Mouse (Mus musculus) ES-Bruce4 (cell line): ENCODE data around the gene Cbx6. TPM values are rescaled to one million over a fixed set of nuclear protein-coding genes. Genes with fewer than 3 reads are reported as not detected.
A peak's percentile ranks its signal among the peaks of the same experiment; 100 is the strongest.

Experiments used
- H3K27ac ChIP-seq: 2 replicates; pipeline ENCODE4 v1.5.1; 2012; ENCODE audit warnings: low read length, inconsistent platforms; ENCODE audit not compliant: insufficient read depth
- H3K27me3 ChIP-seq: 2 replicates; pipeline ENCODE4 v1.6.1; 2012; ENCODE audit warnings: mild to moderate bottlenecking, low read length, inconsistent platforms; ENCODE audit not compliant: control insufficient read depth, poor library complexity, insufficient read depth, severe bottlenecking
- H3K36me3 ChIP-seq: 2 replicates; pipeline ENCODE4 v1.6.1; 2012; ENCODE audit warnings: inconsistent platforms, mild to moderate bottlenecking, low read length, moderate library complexity; ENCODE audit not compliant: control insufficient read depth, poor library complexity, insufficient read depth, severe bottlenecking
- H3K4me1 ChIP-seq: one replicate; pipeline ENCODE4 v1.8.1; 2011; ENCODE audit warnings: low read length; ENCODE audit not compliant: control insufficient read depth, insufficient read depth
- H3K4me3 ChIP-seq: 2 replicates; pipeline ENCODE4 v1.5.1; 2011; ENCODE audit warnings: low read depth, mild to moderate bottlenecking, low read length
- H3K9ac ChIP-seq: 2 replicates; pipeline ENCODE4 v1.6.1; 2012; ENCODE audit warnings: low read depth, mild to moderate bottlenecking, inconsistent platforms; ENCODE audit not compliant: poor library complexity, severe bottlenecking
- H3K9me3 ChIP-seq: replicated peaks from 2 replicates; pipeline ENCODE4 v1.6.1; 2012; ENCODE audit warnings: mild to moderate bottlenecking, low read length, inconsistent platforms; ENCODE audit not compliant: control insufficient read depth, poor library complexity, insufficient read depth, severe bottlenecking
- CTCF ChIP-seq: IDR thresholded peaks from one replicate; pipeline ENCODE4 v1.8.1; 2011; ENCODE audit warnings: low read depth, low read length
- EP300 ChIP-seq: IDR thresholded peaks from 2 replicates; pipeline ENCODE4 v1.6.1; 2011; ENCODE audit warnings: low read depth, low read length; ENCODE audit not compliant: insufficient read depth
- POLR2A ChIP-seq: IDR thresholded peaks from one replicate; pipeline ENCODE4 v1.8.1; 2011; ENCODE audit warnings: low read length; ENCODE audit not compliant: insufficient read depth
- polyA plus RNA-seq: library from polyadenylated mRNA; stranded (reverse); fragments of >200 nt; gene quantifications from 2 replicates; pipeline ENCODE4 v1.2.4, GENCODE M21; 2011; ENCODE audit warnings: low read depth; ENCODE audit not compliant: missing spikeins, insufficient read depth, insufficient read length

Cbx6 gene
- polyA plus RNA-seq, 1 experiment: 25.7 TPM

- TF ChIP-seq POLR2A (no peak), EP300 (no peak), CTCF (no peak)
- Histone ChIP-seq H3K9me3 (no peaks in the 10 kb centered on the region), H3K36me3 (no peaks in the 10 kb centered on the region), H3K27ac (no peak overlapping the region), H3K27me3 (no peaks in the 10 kb centered on the region), H3K9ac (no peak overlapping the region), H3K4me3 (no peak overlapping the region), H3K4me1 (no peaks in the 10 kb centered on the region)
Observed at GRCm38 (mm10) chr15:79794173-79794572, 40.3 kb downstream of the Cbx6 start.

GRCm38 (mm10) chr15:79793076-79793475 is 41.4 kb downstream of the Cbx6 start:
- TF ChIP-seq EP300: no peak
- TF ChIP-seq POLR2A: no peak
- no peak for TF ChIP-seq CTCF
- no peak overlapping the region for H3K9ac ChIP-seq
- no peaks in the 10 kb centered on the region for H3K4me1 ChIP-seq
- no peak overlapping the region for H3K27ac ChIP-seq
- H3K36me3 ChIP-seq: no peaks in the 10 kb centered on the region
- no peak overlapping the region for H3K4me3 ChIP-seq
- H3K9me3 ChIP-seq: no peaks in the 10 kb centered on the region
- no peaks in the 10 kb centered on the region for H3K27me3 ChIP-seq

- Histone ChIP-seq H3K4me3 (peak overlapping the region; percentile 37), H3K4me1 (no peaks in the 10 kb centered on the region)
Observed at GRCm38 (mm10) chr15:79792455-79792854, 42.0 kb downstream of the Cbx6 start.

GRCm38 (mm10) chr15:79791502-79791901 is 43.0 kb downstream of the Cbx6 start:
- TF ChIP-seq CTCF (no peak), EP300 (no peak), POLR2A (no peak)
- H3K9me3 ChIP-seq: no peaks in the 10 kb centered on the region
- H3K36me3 ChIP-seq: no peaks in the 10 kb centered on the region
- no peak overlapping the region for H3K27ac ChIP-seq
- H3K4me3 ChIP-seq: no peak overlapping the region
- H3K27me3 ChIP-seq: no peaks in the 10 kb centered on the region
- no peaks in the 10 kb centered on the region for H3K4me1 ChIP-seq
- no peak overlapping the region for H3K9ac ChIP-seq

More at GRCm38 (mm10) chr15:79792455-79792854, 42.0 kb downstream of the Cbx6 start:
- no peaks in the 10 kb centered on the region for H3K27me3 ChIP-seq
- no peaks in the 10 kb centered on the region for H3K36me3 ChIP-seq
- no peak overlapping the region for H3K27ac ChIP-seq
- no peaks in the 10 kb centered on the region for H3K9me3 ChIP-seq
- TF ChIP-seq POLR2A (peak; percentile 53), EP300 (no peak; the same call in 1 of the 2 replicates), CTCF (no peak)
- no peak overlapping the region for H3K9ac ChIP-seq

GRCm38 (mm10) chr15:79790905-79791304 is 43.6 kb downstream of the Cbx6 start:
- Histone ChIP-seq H3K27me3 (no peaks in the 10 kb centered on the region), H3K4me1 (no peaks in the 10 kb centered on the region), H3K9me3 (no peaks in the 10 kb centered on the region), H3K27ac (no peak overlapping the region), H3K9ac (no peak overlapping the region), H3K4me3 (no peak overlapping the region), H3K36me3 (no peaks in the 10 kb centered on the region)
- TF ChIP-seq CTCF: no peak

- Histone ChIP-seq H3K4me1 (no peaks in the 10 kb centered on the region), H3K4me3 (no peak overlapping the region), H3K9ac (no peak overlapping the region), H3K27ac (no peak overlapping the region), H3K36me3 (no peaks in the 10 kb centered on the region), H3K9me3 (no peaks in the 10 kb centered on the region), H3K27me3 (no peaks in the 10 kb centered on the region)
- TF ChIP-seq POLR2A (no peak), CTCF (no peak), EP300 (no peak)
Observed at GRCm38 (mm10) chr15:79790111-79790510, 44.4 kb downstream of the Cbx6 start.
